Mouse (Mus musculus) ES-Bruce4 (cell line): ENCODE data around the gene Ulk4.

ENCODE experiments used
- CTCF ChIP-seq: IDR thresholded peaks from one replicate; pipeline ENCODE4 v1.8.1; 2011; ENCODE audit warnings: low read depth, low read length
- EP300 ChIP-seq: IDR thresholded peaks from 2 replicates; pipeline ENCODE4 v1.6.1; 2011; ENCODE audit warnings: low read depth, low read length; ENCODE audit not compliant: insufficient read depth
- POLR2A ChIP-seq: IDR thresholded peaks from one replicate; pipeline ENCODE4 v1.8.1; 2011; ENCODE audit warnings: low read length; ENCODE audit not compliant: insufficient read depth

DNA sequence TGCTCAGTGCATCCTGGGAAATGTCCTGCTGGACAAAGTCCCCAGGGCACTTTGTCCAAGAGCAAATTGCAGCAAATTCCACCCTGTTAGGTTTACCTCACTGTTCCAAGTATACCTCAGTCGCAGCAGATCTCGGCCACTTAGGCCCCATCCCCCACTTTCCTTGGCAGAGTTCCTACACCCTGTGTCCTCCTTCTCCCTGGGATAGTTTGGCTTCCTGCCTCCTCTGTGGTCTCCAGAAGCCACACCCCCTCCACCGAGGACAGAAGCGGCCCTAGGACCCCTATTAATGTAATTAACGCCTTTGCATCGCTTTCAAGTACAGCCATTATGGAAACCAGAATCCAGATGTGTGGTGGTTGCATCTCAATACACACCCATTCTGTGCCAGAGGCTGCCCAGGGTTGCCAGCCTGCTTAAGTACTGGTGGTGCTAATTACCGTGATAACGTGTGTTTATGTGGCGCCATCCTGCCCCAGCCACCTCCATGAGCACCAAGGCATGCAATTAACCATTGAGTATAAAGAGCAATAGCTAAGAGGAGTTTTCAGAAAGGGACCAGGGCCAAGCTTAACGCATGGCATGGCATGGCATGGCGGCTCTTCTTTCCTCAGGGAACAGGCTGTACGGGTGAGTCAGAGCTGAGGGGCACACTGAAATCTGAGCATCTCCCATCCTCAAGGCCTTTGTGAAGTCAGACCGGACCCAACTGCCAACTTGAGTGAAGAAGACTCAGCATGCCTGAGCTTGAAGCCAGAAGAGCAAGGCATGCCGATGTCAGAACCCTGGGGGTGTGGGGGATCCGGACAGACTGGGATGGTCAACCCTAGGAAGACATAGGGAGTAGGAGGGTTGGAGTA, 275.1 kb downstream of the Ulk4 start:
- TF ChIP-seq CTCF (no peak), POLR2A (no peak), EP300 (no peak)
